Mouse (Mus musculus): Measurements from ENCODE around the gene Ccdc124. TPM values are rescaled to one million over a fixed set of nuclear protein-coding genes. Genes with fewer than 3 reads are reported as not detected.
A peak's percentile ranks its signal among the peaks of the same experiment; 100 is the strongest.

The Ccdc124 gene
- polyA plus RNA-seq, 1 experiment from 2014 or later, result 139 TPM

- WGBS, result 28% methylated on average over 12 of the region's 12 CpGs
- H3K9ac ChIP-seq, result no peak overlapping the region
- H3K4me3 ChIP-seq, result no peak overlapping the region
These were observed 20.1 kb upstream of the Ccdc124 start for GRCm38 (mm10) chr8:70893656-70894384.

GRCm38 (mm10) chr8:70892896-70893655 lies 19.3 kb upstream of the Ccdc124 start:
- no peak overlapping the region for H3K27ac ChIP-seq
- ATAC-seq (ENCODE audit: low FRiP score), result no peak
- H3K27me3 ChIP-seq, result peaks cover 73% of the 10 kb centered on the region
- H3K4me1 ChIP-seq, result peaks cover 24% of the 10 kb centered on the region
- peak overlapping the region; percentile 57 for H3K9ac ChIP-seq
- H3K9me3 ChIP-seq (replicated peaks), result no peaks in the 10 kb centered on the region; the same call in 1 of the 2 replicates
- peak overlapping the region; percentile 45 for H3K4me2 ChIP-seq (replicated peaks)
- peak overlapping the region; percentile 28 for H3K4me3 ChIP-seq
- WGBS, result 27% methylated on average over 19 of the region's 20 CpGs
- peaks cover 29% of the 10 kb centered on the region for H3K36me3 ChIP-seq

More at GRCm38 (mm10) chr8:70893656-70894384, 20.1 kb upstream of the Ccdc124 start:
- H3K27ac ChIP-seq, result no peak overlapping the region
- peaks cover 29% of the 10 kb centered on the region for H3K36me3 ChIP-seq
- peaks cover 66% of the 10 kb centered on the region for H3K27me3 ChIP-seq
- no peak for ATAC-seq (ENCODE audit: low FRiP score)
- H3K4me2 ChIP-seq (replicated peaks), result no peak overlapping the region
- no peaks in the 10 kb centered on the region; the same call in 1 of the 2 replicates for H3K9me3 ChIP-seq (replicated peaks)
- peaks cover 31% of the 10 kb centered on the region for H3K4me1 ChIP-seq

DNA sequence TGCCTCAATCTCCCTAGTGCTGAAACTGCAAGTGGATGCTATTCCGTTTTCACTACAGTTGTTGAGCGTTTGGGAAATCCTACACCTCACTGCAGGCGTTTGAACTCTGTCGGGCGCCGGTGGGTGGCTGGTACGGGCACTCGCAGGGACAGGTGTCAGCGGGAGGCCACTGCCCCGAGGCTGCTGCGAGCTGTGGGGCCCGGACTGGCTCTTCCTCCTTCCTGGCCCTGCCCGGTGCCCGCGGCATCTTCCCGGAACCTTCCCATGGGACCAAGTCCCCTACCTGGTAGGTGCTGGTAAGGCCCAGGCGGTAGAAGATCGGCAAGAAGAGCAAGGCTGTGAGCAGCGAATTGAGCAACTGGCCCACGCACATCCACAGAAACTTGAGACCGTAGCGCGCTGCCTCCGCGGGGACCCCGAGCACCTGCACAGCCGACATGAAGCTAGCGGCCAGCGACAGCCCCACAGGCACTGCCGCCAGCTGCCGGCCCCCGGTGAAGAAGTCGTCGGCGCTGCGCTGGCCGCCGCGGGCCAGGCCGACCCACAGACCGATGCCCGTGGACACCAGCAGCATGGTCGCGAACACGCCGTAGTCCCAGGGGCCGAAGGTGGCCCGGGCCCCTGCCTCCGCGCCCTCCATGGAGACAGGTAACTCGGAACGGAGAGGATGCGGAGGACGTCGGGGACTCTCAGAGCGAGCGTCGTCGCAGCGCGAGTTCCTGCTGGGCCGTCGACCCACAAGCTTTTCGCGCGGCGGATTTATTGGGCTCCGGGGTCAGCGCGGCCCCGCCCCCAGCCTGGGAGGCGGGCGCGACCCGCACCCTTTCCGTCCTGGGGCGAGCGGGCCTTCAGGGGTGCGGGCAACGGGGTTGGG lies 18.5 kb upstream of the Ccdc124 start, which contains the start of gene Slc5a5:
TSS of gene Slc5a5 (minus strand) at position 736 of the 874 bp plus-strand sequence.
- Histone ChIP-seq H3K4me1 (peaks cover 29% of the 10 kb centered on the region), H3K4me2 (replicated peaks) (peak within 1 kb of the TSS; percentile 45), H3K9ac (peak within 1 kb of the TSS; percentile 57), H3K9me3 (replicated peaks) (no peaks in the 10 kb centered on the region; the same call in 1 of the 2 replicates), H3K36me3 (peaks cover 29% of the 10 kb centered on the region), H3K27me3 (peaks cover 77% of the 10 kb centered on the region), H3K27ac (no peak within 1 kb of the TSS), H3K4me3 (peak within 1 kb of the TSS; percentile 28)
- no peak for ATAC-seq (ENCODE audit: low FRiP score)
- 2% methylated on average over 80 of the region's 80 CpGs for WGBS

DNA sequence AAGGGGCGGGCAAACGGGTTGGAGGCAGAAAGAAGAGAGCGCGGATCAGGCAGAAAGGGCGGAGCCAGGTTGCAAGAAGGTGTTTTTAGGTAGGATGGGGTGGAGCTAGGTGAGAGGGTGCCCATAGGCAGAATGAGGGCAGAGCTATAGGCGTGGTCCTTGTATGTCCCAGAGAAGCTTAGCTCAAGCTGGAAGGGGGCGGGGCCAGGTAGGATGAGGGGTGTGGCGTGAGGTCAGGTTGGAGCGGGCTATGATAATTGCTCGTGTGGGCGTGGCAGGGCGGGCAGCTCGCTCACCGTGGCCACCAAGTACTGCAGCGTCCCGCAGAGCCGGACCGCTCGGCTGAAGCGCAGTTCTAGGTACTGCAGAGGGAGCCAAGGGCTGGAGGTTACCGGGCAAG lies 17.6 kb upstream of the Ccdc124 start:
- H3K4me3 ChIP-seq, result no peak overlapping the region; the same call in 1 of the 2 replicates
- no peak overlapping the region for H3K9ac ChIP-seq
- H3K4me2 ChIP-seq (replicated peaks), result no peak overlapping the region
- ATAC-seq (ENCODE audit: low FRiP score), result no peak
- peaks cover 29% of the 10 kb centered on the region for H3K36me3 ChIP-seq
- peaks cover 27% of the 10 kb centered on the region for H3K4me1 ChIP-seq
- no peak overlapping the region for H3K27ac ChIP-seq
- H3K9me3 ChIP-seq (replicated peaks), result no peaks in the 10 kb centered on the region; the same call in 1 of the 2 replicates
- WGBS, result 5% methylated on average over 21 of the region's 21 CpGs
- peaks cover 80% of the 10 kb centered on the region for H3K27me3 ChIP-seq

- Histone ChIP-seq H3K4me1 (peaks cover 20% of the 10 kb centered on the region), H3K4me3 (no peak overlapping the region), H3K9ac (no peak overlapping the region), H3K27me3 (peaks cover 86% of the 10 kb centered on the region), H3K27ac (no peak overlapping the region), H3K36me3 (peaks cover 27% of the 10 kb centered on the region), H3K4me2 (replicated peaks) (no peak overlapping the region), H3K9me3 (replicated peaks) (no peaks in the 10 kb centered on the region; the same call in 1 of the 2 replicates)
- ATAC-seq (ENCODE audit: low FRiP score), result no peak
- 90% methylated on average over 5 of the region's 5 CpGs for WGBS
These were observed 16.9 kb upstream of the Ccdc124 start for GRCm38 (mm10) chr8:70890656-70891055.

DNA sequence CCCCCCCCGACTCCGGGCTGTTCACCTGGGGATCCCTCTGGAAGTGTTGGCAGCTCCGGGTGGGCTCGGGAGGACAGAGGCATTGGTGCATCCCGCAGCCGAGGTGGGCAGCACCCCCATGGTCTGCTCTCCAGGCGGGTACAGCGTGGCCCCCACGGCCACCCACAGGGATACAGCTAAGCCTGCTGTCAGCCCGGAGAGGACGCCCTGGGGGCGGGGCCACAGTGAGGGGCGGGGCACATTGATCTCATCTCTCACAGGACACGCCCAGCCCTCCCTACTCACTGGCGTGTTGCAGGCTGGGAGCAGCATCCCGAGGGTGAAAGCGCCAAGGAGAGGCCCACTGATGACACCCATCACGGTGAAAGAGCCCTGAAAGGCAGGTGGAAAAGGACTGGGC lies 13.9 kb upstream of the Ccdc124 start:
- H3K9ac ChIP-seq, result no peak overlapping the region
- 1% methylated on average over 14 of the region's 18 CpGs for WGBS
- peaks cover 60% of the 10 kb centered on the region for H3K27me3 ChIP-seq
- no peak overlapping the region for H3K27ac ChIP-seq
- no peaks in the 10 kb centered on the region for H3K36me3 ChIP-seq
- H3K9me3 ChIP-seq (replicated peaks), result no peaks in the 10 kb centered on the region; the same call in 1 of the 2 replicates
- H3K4me1 ChIP-seq, result peaks cover 12% of the 10 kb centered on the region
- ATAC-seq (ENCODE audit: low FRiP score), result peak; percentile 33; the same call in 1 of the 2 replicates
- no peak overlapping the region for H3K4me3 ChIP-seq
- peak overlapping the region; percentile 38 for H3K4me2 ChIP-seq (replicated peaks)

DNA sequence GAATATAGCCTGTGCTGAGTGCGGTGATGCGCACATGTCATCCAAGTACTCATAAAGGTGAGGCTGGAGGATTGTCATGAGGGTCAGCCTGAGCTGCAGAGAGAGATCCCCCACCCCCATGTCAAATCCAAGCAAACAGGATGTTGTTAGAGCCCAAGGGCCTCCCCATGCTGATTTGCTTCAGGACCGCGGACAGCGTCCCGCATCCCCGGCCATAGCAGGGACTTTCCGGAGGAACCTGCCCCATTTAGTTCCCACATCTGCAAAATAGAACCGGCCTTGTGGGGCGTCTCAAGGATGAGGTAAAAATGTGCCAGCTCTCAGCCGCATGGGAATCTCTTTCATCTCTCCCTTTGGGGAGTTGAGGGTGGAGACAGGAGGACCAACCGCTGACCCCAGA lies 11.9 kb upstream of the Ccdc124 start:
- 17% methylated on average over 12 of the region's 12 CpGs for WGBS

DNA sequence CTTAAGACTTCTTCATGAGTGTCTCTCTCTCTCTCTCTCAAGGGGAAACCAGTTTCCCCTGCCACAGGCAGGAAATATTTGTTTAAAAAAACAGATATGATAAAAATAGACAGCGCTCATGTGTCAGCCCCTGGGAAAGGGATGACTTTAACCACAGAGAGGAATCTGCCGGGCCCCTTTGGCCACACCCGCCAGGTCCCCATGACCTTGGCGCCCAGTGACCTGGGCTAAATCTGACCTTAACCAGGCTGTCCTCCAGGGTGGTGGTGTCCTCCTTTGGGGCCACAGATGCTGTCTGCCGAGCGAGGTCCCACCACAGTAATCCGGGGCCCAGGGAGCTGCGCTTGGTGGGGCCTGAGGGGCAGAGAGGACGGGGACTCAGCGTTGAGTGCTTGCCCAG lies 10.9 kb upstream of the Ccdc124 start:
- Histone ChIP-seq H3K4me2 (replicated peaks) (no peak overlapping the region), H3K9me3 (replicated peaks) (no peaks in the 10 kb centered on the region), H3K4me3 (no peak overlapping the region), H3K27ac (no peak overlapping the region), H3K27me3 (peaks cover 31% of the 10 kb centered on the region), H3K9ac (no peak overlapping the region), H3K36me3 (no peaks in the 10 kb centered on the region), H3K4me1 (peaks cover 12% of the 10 kb centered on the region)
- no peak for ATAC-seq (ENCODE audit: low FRiP score)
- WGBS, result 92% methylated on average over 10 of the region's 10 CpGs

More for the DNA sequence above, 11.9 kb upstream of the Ccdc124 start:
- Histone ChIP-seq H3K27ac (no peak overlapping the region), H3K36me3 (no peaks in the 10 kb centered on the region), H3K4me3 (no peak overlapping the region), H3K9ac (no peak overlapping the region), H3K27me3 (peaks cover 40% of the 10 kb centered on the region), H3K4me2 (replicated peaks) (no peak overlapping the region), H3K4me1 (peaks cover 5% of the 10 kb centered on the region; the same call in 1 of the 2 replicates), H3K9me3 (replicated peaks) (no peaks in the 10 kb centered on the region)
- ATAC-seq (ENCODE audit: low FRiP score), result no peak

- Histone ChIP-seq H3K9me3 (replicated peaks) (no peaks in the 10 kb centered on the region), H3K4me1 (peaks cover 12% of the 10 kb centered on the region), H3K27me3 (peaks cover 27% of the 10 kb centered on the region), H3K27ac (no peak overlapping the region), H3K4me3 (no peak overlapping the region), H3K36me3 (no peaks in the 10 kb centered on the region), H3K4me2 (replicated peaks) (no peak overlapping the region), H3K9ac (no peak overlapping the region)
- ATAC-seq (ENCODE audit: low FRiP score), result no peak
- WGBS, result 82% methylated on average over 4 of the region's 4 CpGs
These were observed 10.5 kb upstream of the Ccdc124 start for GRCm38 (mm10) chr8:70884186-70884585.

- Histone ChIP-seq H3K4me1 (peaks cover 8% of the 10 kb centered on the region), H3K4me2 (replicated peaks) (no peak overlapping the region), H3K4me3 (no peak overlapping the region), H3K27ac (no peak overlapping the region), H3K36me3 (no peaks in the 10 kb centered on the region), H3K9me3 (replicated peaks) (no peaks in the 10 kb centered on the region), H3K9ac (peak overlapping the region; percentile 41), H3K27me3 (peaks cover 3% of the 10 kb centered on the region; the same call in 1 of the 2 replicates)
- 32% methylated on average over 11 of the region's 11 CpGs for WGBS
- ATAC-seq (ENCODE audit: low FRiP score), result no peak
These were observed 6.8 kb upstream of the Ccdc124 start for GRCm38 (mm10) chr8:70880546-70880945.

DNA sequence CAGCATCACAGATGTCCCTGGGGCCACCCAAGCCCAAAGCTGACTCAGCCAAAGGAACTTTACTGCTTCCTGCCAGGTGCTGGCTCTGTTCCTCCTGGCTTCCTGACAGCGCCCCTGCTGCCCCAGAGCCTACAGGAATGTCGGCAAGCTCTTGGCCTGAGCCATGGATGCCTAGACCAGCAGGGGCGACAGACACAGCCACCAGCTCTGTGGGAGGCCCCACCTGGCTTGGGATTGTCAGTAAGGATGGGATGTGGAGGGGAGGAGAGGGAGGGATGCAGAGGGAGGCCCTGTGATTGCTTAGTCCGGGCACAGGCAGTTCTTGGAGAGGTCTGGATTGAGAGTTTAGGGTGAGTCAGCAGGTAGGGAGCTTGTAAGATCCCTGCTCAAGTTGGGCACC lies 6.4 kb upstream of the Ccdc124 start:
- Histone ChIP-seq H3K27ac (no peak overlapping the region; the same call in 1 of the 2 replicates), H3K4me1 (peaks cover 8% of the 10 kb centered on the region), H3K9ac (peak overlapping the region; percentile 41), H3K27me3 (peaks cover 3% of the 10 kb centered on the region; the same call in 1 of the 2 replicates), H3K36me3 (no peaks in the 10 kb centered on the region), H3K4me3 (no peak overlapping the region), H3K9me3 (replicated peaks) (no peaks in the 10 kb centered on the region), H3K4me2 (replicated peaks) (no peak overlapping the region)
- ATAC-seq (ENCODE audit: low FRiP score), result no peak
- 8% methylated on average over 4 of the region's 4 CpGs for WGBS

Measured in hindbrain, embryonic 12.5 days (tissue).